Mouse (Mus musculus) CH12.LX (cell line): Measurements from ENCODE around the gene Ube2v1. TPM values are rescaled to one million over a fixed set of nuclear protein-coding genes. Genes with fewer than 3 reads are reported as not detected.
"Not testable (repeated sequence)": the region's sequence is repeated elsewhere in the genome, so short reads cannot be mapped to it uniquely, and the experiment has no call there.

Experiments used
- DNase-seq: peaks from one replicate; pipeline ENCODE4 v3.0.0-alpha.2; 2013; ENCODE audit errors: extremely low read depth
- H3K27ac ChIP-seq: 2 replicates; pipeline ENCODE4 v1.5.1; 2012; ENCODE audit warnings: low read depth, mild to moderate bottlenecking, control low read depth, moderate library complexity; ENCODE audit not compliant: insufficient read depth
- H3K27me3 ChIP-seq: replicated peaks from 2 replicates; pipeline ENCODE3; 2012; ENCODE audit warnings: inconsistent platforms
- H3K36me3 ChIP-seq, 2 experiments: replicated peaks in 1 of 2; 2 replicates each; pipeline versions ENCODE3 to v1.6.1; 2012; ENCODE audit warnings: inconsistent platforms in 1 of 2, low read length in 1 of 2, mild to moderate bottlenecking in 1 of 2, mixed read lengths in 1 of 2, moderate library complexity in 1 of 2; ENCODE audit not compliant: control insufficient read depth in 1 of 2, insufficient read depth in 1 of 2
- H3K4me1 ChIP-seq, 2 experiments: 2 replicates each; pipeline ENCODE4 v1.6.1; 2012; ENCODE audit warnings: inconsistent platforms in 1 of 2, moderate library complexity in 1 of 2; ENCODE audit not compliant: insufficient read depth in 2 of 2, control insufficient read depth in 1 of 2
- H3K4me2 ChIP-seq: 2 replicates; pipeline ENCODE4 v1.6.1; 2012; ENCODE audit warnings: low read depth, mild to moderate bottlenecking, control low read depth; ENCODE audit not compliant: poor library complexity, insufficient read depth, severe bottlenecking
- H3K4me3 ChIP-seq, 3 experiments: fragments of 150-350 bp in 1 of 3; sonication (generic) in 1 of 3; replicated peaks in 1 of 3; 2 replicates each; pipeline versions ENCODE3 to v1.5.1; 2011 to 2012; ENCODE audit warnings: low read depth in 2 of 3, low read length in 2 of 3, mild to moderate bottlenecking in 2 of 3, moderate library complexity in 2 of 3, control low read depth in 1 of 3, improper control_type of control experiment in 1 of 3, inconsistent platforms in 1 of 3, mixed read lengths in 1 of 3; ENCODE audit not compliant: poor library complexity in 1 of 3
- H3K79me2 ChIP-seq: replicated peaks from 2 replicates; pipeline ENCODE4 v1.6.1; 2012; ENCODE audit warnings: mild to moderate bottlenecking, moderate library complexity; ENCODE audit not compliant: control insufficient read depth, poor library complexity, insufficient read depth, severe bottlenecking; ENCODE audit errors: extremely low read depth
- H3K9ac ChIP-seq: 2 replicates; pipeline ENCODE4 v1.6.1; 2012; ENCODE audit warnings: low read depth, mild to moderate bottlenecking, control low read depth, moderate library complexity; ENCODE audit not compliant: insufficient read depth
- H3K9me3 ChIP-seq: replicated peaks from 2 replicates; pipeline ENCODE3; 2012; ENCODE audit warnings: low read length, inconsistent platforms, mixed read lengths
- CHD2 ChIP-seq: IDR thresholded peaks from 2 replicates; pipeline ENCODE4 v1.6.1; 2011; ENCODE audit warnings: low read length, improper control_type of control experiment
- CTCF ChIP-seq, 2 experiments: IDR thresholded peaks in 1 of 2; conservative IDR thresholded peaks in 1 of 2; 2 replicates each; pipeline ENCODE4 v1.5.1; 2011 to 2012; ENCODE audit warnings: low read depth in 2 of 2, low read length in 2 of 2, improper control_type of control experiment in 1 of 2, inconsistent platforms in 1 of 2, mild to moderate bottlenecking in 1 of 2, moderate library complexity in 1 of 2
- HCFC1 ChIP-seq: IDR thresholded peaks from 2 replicates; pipeline ENCODE4 v1.6.1; 2012; ENCODE audit warnings: low read depth, mild to moderate bottlenecking, inconsistent platforms, low read length, improper control_type of control experiment
- IRF4 ChIP-seq: IDR thresholded peaks from 2 replicates; pipeline ENCODE4 v1.6.1; 2014; ENCODE audit warnings: low read depth, mild to moderate bottlenecking, inconsistent platforms, low read length, improper control_type of control experiment
- MEF2A ChIP-seq: IDR thresholded peaks from 2 replicates; pipeline ENCODE4 v1.6.1; 2014; ENCODE audit warnings: low read depth, mild to moderate bottlenecking, inconsistent platforms, low read length, improper control_type of control experiment, borderline replicate concordance
- NELFE ChIP-seq: IDR thresholded peaks from 2 replicates; pipeline ENCODE4 v1.6.1; 2011; ENCODE audit warnings: low read depth, low read length, improper control_type of control experiment
- NRF1 ChIP-seq: IDR thresholded peaks from 2 replicates; pipeline ENCODE4 v1.6.1; 2014; ENCODE audit warnings: low read depth, mild to moderate bottlenecking, inconsistent platforms, low read length, improper control_type of control experiment, moderate library complexity
- PAX5 ChIP-seq: IDR thresholded peaks from 2 replicates; pipeline ENCODE4 v1.6.1; 2012; ENCODE audit warnings: low read length, inconsistent platforms, mixed read lengths
- POLR2A ChIP-seq: IDR thresholded peaks from 2 replicates; pipeline ENCODE4 v1.6.1; 2011; ENCODE audit warnings: low read depth, mild to moderate bottlenecking, improper control_type of control experiment, low read length
- RAD21 ChIP-seq: IDR thresholded peaks from 2 replicates; pipeline ENCODE4 v1.6.1; 2011; ENCODE audit warnings: low read depth, mild to moderate bottlenecking, low read length, improper control_type of control experiment, moderate library complexity
- SMC3 ChIP-seq: IDR thresholded peaks from 2 replicates; pipeline ENCODE4 v1.6.1; 2011; ENCODE audit warnings: low read depth, low read length, improper control_type of control experiment
- TBP ChIP-seq: conservative IDR thresholded peaks from 2 replicates; pipeline ENCODE4 v1.6.1; 2011; ENCODE audit warnings: low read depth, low read length, improper control_type of control experiment
- UBTF ChIP-seq: IDR thresholded peaks from 2 replicates; pipeline ENCODE4 v1.6.1; 2012; ENCODE audit warnings: low read depth, mild to moderate bottlenecking, inconsistent platforms, low read length, improper control_type of control experiment, moderate library complexity
- ZC3H11A ChIP-seq: IDR thresholded peaks from 2 replicates; pipeline ENCODE4 v1.6.1; 2012; ENCODE audit warnings: low read depth, mild to moderate bottlenecking, inconsistent platforms, low read length, improper control_type of control experiment
- ZNF384 ChIP-seq: IDR thresholded peaks from 2 replicates; pipeline ENCODE4 v1.6.1; 2012; ENCODE audit warnings: low read depth, low read length, improper control_type of control experiment, inconsistent platforms
- dilution Hi-C: fragments of 300-500 bp; cut with MboI; formaldehyde crosslinking; loops from 2 replicates; pipeline ENCODE4 v1.14.3; 2020; ENCODE audit warnings: low sequenced_read_pairs; ENCODE audit not compliant: extremely low pct_unique_long_range_greater_than_20kb, extremely low pct_ligation_motif_present
- in situ Hi-C: fragments of 300-500 bp; cut with MboI; formaldehyde crosslinking; loops from 3 replicates; pipeline ENCODE4 v1.14.3; 2019; ENCODE audit warnings: low sequenced_read_pairs, low pct_ligation_motif_present, low pct_unique_long_range_greater_than_20kb, mixed read lengths
- polyA plus RNA-seq: library from polyadenylated mRNA; unstranded; fragments of >175 nt; gene quantifications from 2 replicates; pipeline ENCODE4 v1.2.1, GENCODE M21; 2012; ENCODE audit warnings: low read depth; ENCODE audit not compliant: insufficient read length
- total RNA-seq, 2 experiments: library from RNA; depleted of rRNA; stranded (reverse); fragments of 300-350 nt in 1 of 2; fragments of >200 nt in 1 of 2; gene quantifications; 2 replicates each; pipeline ENCODE4 v1.2.3; 2012 to 2014

The Ube2v1 gene
- total and polyA plus RNA-seq, 3 experiments: 92.8 to 184 (median 126) TPM

DNA sequence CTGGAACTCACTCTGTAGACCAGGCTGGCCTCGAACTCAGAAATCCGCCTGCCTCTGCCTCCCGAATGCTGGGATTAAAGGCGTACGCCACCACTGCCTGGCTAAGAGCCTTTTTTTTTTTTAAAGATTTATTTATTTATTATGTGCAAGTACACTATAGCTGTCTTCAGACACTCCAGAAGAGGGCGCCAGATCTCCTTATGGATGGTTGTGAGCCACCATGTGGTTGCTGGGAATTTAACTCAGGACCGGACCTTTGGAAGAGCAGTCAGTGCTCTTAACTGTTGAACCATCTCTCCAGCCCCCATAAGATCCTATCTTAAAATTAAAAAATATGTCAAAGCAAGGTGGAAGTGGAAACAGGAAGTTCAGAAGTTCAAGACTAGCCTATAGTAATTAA, 18.6 kb downstream of the Ube2v1 start:
- H3K4me2 ChIP-seq, H3K27me3 ChIP-seq, H3K9ac ChIP-seq, dilution Hi-C loops, DNase-seq, H3K4me3 ChIP-seq, H3K27ac ChIP-seq, in situ Hi-C loops: not testable (repeated sequence)
- peak in 1 of 2 experiments; percentile 29; a peak in 2 of 4 replicates for TF ChIP-seq CTCF (conservative IDR thresholded peaks at IDR 0.05 in 1 of 2, IDR thresholded peaks at IDR 0.05 in 1 of 2; ENCODE audit: low read depth in 2 of 2, low read length in 2 of 2)
- H3K9me3 ChIP-seq: peaks cover 14% of the 10 kb centered on the region
- peaks cover 4 to 11% of the 10 kb centered on the region in 2 experiments; a peak in 3 of 4 replicates for H3K4me1 ChIP-seq
- peaks cover 82 to 88% of the 10 kb centered on the region in 2 experiments for H3K36me3 ChIP-seq
- H3K79me2 ChIP-seq: peaks cover 16% of the 10 kb centered on the region

DNA sequence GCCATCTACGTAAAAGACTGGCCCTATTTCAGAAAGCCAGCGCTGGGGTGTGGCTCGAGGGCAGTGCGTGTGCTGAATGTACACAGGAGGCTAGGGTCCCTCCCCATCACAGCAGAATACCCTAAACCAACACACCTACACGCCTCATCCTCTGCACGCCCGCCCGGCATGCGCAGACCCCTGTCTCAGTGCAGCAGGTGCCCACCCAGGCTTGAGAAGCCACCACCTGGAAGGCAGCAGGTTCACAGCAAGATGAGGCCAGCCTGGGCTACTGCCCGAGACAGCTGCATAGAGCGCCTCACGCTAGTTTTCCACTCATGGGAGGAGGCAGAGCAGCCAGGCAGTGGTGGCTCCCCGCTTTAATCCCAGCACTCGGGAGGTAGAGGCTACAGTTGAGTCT, 19.8 kb downstream of the Ube2v1 start:
- peaks cover 77 to 82% of the 10 kb centered on the region in 2 experiments for H3K36me3 ChIP-seq
- H3K4me2 ChIP-seq: no peak overlapping the region

DNA sequence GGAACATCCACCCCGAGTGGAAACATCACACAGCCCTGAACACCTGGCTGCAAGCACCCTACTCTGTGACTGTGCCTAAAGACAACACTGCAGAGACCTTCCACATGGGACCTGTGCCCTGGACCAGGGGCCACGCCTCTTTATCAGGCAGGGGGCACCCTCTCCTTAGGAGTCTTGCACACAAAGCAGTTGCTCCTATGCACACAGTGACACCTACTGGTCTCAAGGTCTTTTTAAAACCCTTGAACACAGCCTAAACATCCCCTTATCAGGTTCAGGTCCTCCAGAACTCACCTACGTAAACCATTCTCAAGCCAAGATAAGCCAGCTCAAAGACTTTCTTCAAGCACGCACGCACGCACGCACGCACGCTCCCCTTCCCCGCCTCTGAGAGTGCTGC, 20.6 kb downstream of the Ube2v1 start:
- Histone ChIP-seq H3K9me3 (peaks cover 14% of the 10 kb centered on the region), H3K4me3 (no peak overlapping the region), H3K27ac (no peak overlapping the region), H3K27me3 (no peaks in the 10 kb centered on the region), H3K79me2 (peaks cover 9% of the 10 kb centered on the region), H3K9ac (no peak overlapping the region), H3K4me2 (no peak overlapping the region), H3K4me1 (peaks cover 3 to 11% of the 10 kb centered on the region in 2 experiments; a peak in 3 of 4 replicates), H3K36me3 (peaks cover 69 to 82% of the 10 kb centered on the region in 2 experiments)
- dilution Hi-C loops (no loop called here), in situ Hi-C loops (no loop called here)
- DNase-seq: no peak
- TF ChIP-seq NRF1 (no peak), UBTF (no peak), IRF4 (no peak), MEF2A (no peak), CTCF (conservative IDR thresholded peaks at IDR 0.05 in 1 of 2, IDR thresholded peaks at IDR 0.05 in 1 of 2; ENCODE audit: low read depth in 2 of 2, low read length in 2 of 2) (peak in 1 of 2 experiments; percentile 75; a peak in 2 of 4 replicates), RAD21 (peak; percentile 49), SMC3 (peak; percentile 47)
- TF ChIP-seq, all 38 proteins: peak for 3

More for the DNA sequence above, 19.8 kb downstream of the Ube2v1 start:
- Histone ChIP-seq H3K79me2 (peaks cover 9% of the 10 kb centered on the region), H3K4me1 (peaks cover 0 to 6% of the 10 kb centered on the region in 2 experiments; a peak in 2 of 4 replicates), H3K27ac (no peak overlapping the region), H3K27me3 (no peaks in the 10 kb centered on the region), H3K9ac (no peak overlapping the region), H3K4me3 (no peak overlapping the region), H3K9me3 (peaks cover 14% of the 10 kb centered on the region)
- no peak for DNase-seq
- TF ChIP-seq IRF4 (no peak), POLR2A (no peak), PAX5 (no peak), CHD2 (no peak), NELFE (no peak), HCFC1 (no peak), ZC3H11A (no peak), ZNF384 (no peak), TBP (no peak)
- in situ Hi-C loops (no loop called here), dilution Hi-C loops (no loop called here)
